Comparison of ENCODE assay signal across 12 mouse cellular contexts in the genomic region with DNA sequence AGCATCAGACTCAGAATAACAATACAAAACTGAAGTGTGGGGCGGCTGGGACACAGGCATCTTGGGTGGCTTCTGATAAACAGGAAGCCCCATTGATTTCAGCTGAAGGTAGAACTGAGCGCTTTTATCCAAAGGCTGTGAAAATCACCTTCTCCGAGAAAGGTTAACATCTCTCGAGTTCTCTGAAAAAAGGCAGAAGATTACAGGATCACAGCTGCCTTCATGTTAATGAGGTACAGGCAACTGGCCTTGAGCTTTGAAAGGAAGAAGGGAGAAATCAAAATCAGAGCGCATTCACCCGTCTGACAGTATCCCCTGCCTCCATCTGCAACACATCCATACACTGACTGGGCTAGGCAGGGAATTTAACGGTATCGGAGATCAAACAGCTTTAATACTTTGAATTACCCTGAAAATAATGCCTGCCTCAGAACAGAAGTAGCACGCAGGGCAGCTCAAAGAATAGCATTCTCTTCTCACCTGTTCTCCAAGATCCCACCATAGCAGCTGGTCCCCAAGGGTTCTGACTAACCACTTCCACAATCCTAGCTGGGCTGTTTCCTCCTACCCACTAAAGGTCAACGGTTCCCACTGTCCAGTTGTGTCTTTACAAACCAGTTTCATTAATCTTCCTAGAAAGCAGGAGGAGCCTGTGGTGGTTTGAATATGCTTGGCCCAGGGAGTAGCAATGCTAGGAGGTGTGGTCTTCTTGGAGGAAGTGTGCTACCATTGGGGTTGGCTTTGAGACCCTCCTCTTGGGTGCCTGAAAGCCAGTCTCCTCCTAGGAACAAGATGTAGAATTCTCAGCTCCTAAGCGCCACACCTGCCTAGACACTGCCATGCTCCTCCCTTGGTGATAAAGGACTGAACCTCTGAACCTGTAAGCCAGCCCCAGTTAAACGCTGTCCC.
DNase-seq lines count a peak whose midpoint lies in the region; ATAC-seq lines count a peak whose summit lies in the region.
"Had no signal": no experiment of that assay in that cellular context is flagged by ENCODE, and none has a peak within 500 bp of the region (broad histone marks: within the 10 kb centered on the region; RNA-seq: fewer than 3 reads in every experiment).

No protein-coding gene starts in this region.

- no peaks in the 10 kb centered on the region for H3K36me3 ChIP-seq in neural tube, embryonic 11.5 days (ENCODE audit: control insufficient read depth, insufficient read depth, low read length)
- H3K36me3 ChIP-seq in forebrain, embryonic 15.5 days = no peaks in the 10 kb centered on the region
- peaks cover 6% of the 10 kb centered on the region; the same call in 1 of the 2 replicates for H3K36me3 ChIP-seq in midbrain, embryonic 10.5 days
- H3K36me3 ChIP-seq: liver, embryonic 15.5 days had no signal

- 23% methylated on average over 12 of the region's 12 CpGs for WGBS in neural tube, embryonic 11.5 days
- WGBS in forebrain, embryonic 15.5 days = 25% methylated on average over 12 of the region's 12 CpGs
- 27% methylated on average over 12 of the region's 12 CpGs for WGBS in midbrain, embryonic 10.5 days

- peaks cover 26% of the 10 kb centered on the region for H3K4me1 ChIP-seq in neural tube, embryonic 11.5 days (ENCODE audit: control insufficient read depth, insufficient read depth, low read length)
- peaks cover 59% of the 10 kb centered on the region for H3K4me1 ChIP-seq in forebrain, embryonic 15.5 days
- H3K4me1 ChIP-seq in midbrain, embryonic 10.5 days = peaks cover 79% of the 10 kb centered on the region

- H3K4me3 ChIP-seq in neural tube, embryonic 11.5 days (ENCODE audit: low read depth, low read length) = no peak overlapping the region
- no peak overlapping the region for H3K4me3 ChIP-seq in forebrain, embryonic 15.5 days
- H3K4me3 ChIP-seq in midbrain, embryonic 10.5 days = peak overlapping the region; percentile 33; the same call in 1 of the 2 replicates
- H3K4me3 ChIP-seq: erythroblast, embryonic 14.5 days; liver, embryonic 15.5 days had no signal

- no peak overlapping the region for H3K4me2 ChIP-seq in neural tube, embryonic 11.5 days (ENCODE audit: low read depth)
- H3K4me2 ChIP-seq in forebrain, embryonic 15.5 days (replicated peaks) = peak overlapping the region; percentile 16
- H3K4me2 ChIP-seq: liver, embryonic 15.5 days had no signal

- no peak overlapping the region for H3K9ac ChIP-seq in neural tube, embryonic 11.5 days (ENCODE audit: low read length)
- peak overlapping the region; percentile 27; the same call in 1 of the 2 replicates for H3K9ac ChIP-seq in forebrain, embryonic 15.5 days (replicated peaks)
- H3K9ac ChIP-seq: liver, embryonic 15.5 days had no signal

- peak overlapping the region; percentile 47 for H3K27ac ChIP-seq in neural tube, embryonic 11.5 days (ENCODE audit: low read depth, low read length)
- peak overlapping the region; percentile 91 for H3K27ac ChIP-seq in forebrain, embryonic 15.5 days (replicated peaks)
- H3K27ac ChIP-seq in midbrain, embryonic 10.5 days (replicated peaks) = peak overlapping the region; percentile 76
- H3K27ac ChIP-seq: liver, embryonic 15.5 days had no signal

- peak; percentile 27 for DNase-seq in neural tube, embryonic 11.5 days (ENCODE audit: low spot score)
- no peak for DNase-seq in neural tube, embryonic 10.5 days (ENCODE audit: extremely low spot score, low spot score)
- DNase-seq in midbrain, embryonic 10.5 days (ENCODE audit: low spot score) = peak; percentile 35
- DNase-seq in retina, postnatal 1 day = peak; percentile 48
- no peak for DNase-seq in thymus, postnatal 0 days (ENCODE audit: low spot score)
- DNase-seq in adrenal gland, adult 2 months = no peak
- DNase-seq: right cerebral cortex, postnatal 14 days had no signal

- no peaks in the 10 kb centered on the region for H3K9me3 ChIP-seq in neural tube, embryonic 11.5 days (ENCODE audit: control insufficient read depth, low read length)
- no peaks in the 10 kb centered on the region for H3K9me3 ChIP-seq in forebrain, embryonic 15.5 days
- H3K9me3 ChIP-seq in midbrain, embryonic 10.5 days (replicated peaks) = no peaks in the 10 kb centered on the region
- H3K9me3 ChIP-seq: liver, embryonic 15.5 days had no signal

- H3K27me3 ChIP-seq in neural tube, embryonic 11.5 days (ENCODE audit: control insufficient read depth, insufficient read depth, low read length) = no peaks in the 10 kb centered on the region
- no peaks in the 10 kb centered on the region for H3K27me3 ChIP-seq in forebrain, embryonic 15.5 days
- H3K27me3 ChIP-seq in midbrain, embryonic 10.5 days (ENCODE audit: low read depth, poor library complexity, severe bottlenecking) = no peaks in the 10 kb centered on the region

- ATAC-seq in neural tube, embryonic 11.5 days (ENCODE audit: insufficient read depth, low FRiP score, low TSS enrichment) = peak; percentile 42; the same call in 1 of the 2 replicates
- peak; percentile 46 for ATAC-seq in forebrain, embryonic 15.5 days (replicated peaks)
- no peak for ATAC-seq in inflammation-experienced regulatory T-cells, adult 6 months
- ATAC-seq: activated CD4-positive, CD25-positive, alpha-beta regulatory T cell, adult 4 months had no signal

Comparison
In these comparisons a context has a peak if more than half of its experiments do, and no peak if none do; other contexts are left out.
1. DNase-seq: peak in neural tube, embryonic 11.5 days (single experiment), midbrain, embryonic 10.5 days (single experiment) and retina, postnatal 1 day (single experiment); none in neural tube, embryonic 10.5 days (single experiment), thymus, postnatal 0 days (single experiment) and adrenal gland, adult 2 months (single experiment).
2. Peak in every context shown above with its lines, with median percentiles within 50 percentile points of each other: H3K27ac ChIP-seq.